22 mouse cellular contexts compared by ENCODE assay signal in the genomic region with DNA sequence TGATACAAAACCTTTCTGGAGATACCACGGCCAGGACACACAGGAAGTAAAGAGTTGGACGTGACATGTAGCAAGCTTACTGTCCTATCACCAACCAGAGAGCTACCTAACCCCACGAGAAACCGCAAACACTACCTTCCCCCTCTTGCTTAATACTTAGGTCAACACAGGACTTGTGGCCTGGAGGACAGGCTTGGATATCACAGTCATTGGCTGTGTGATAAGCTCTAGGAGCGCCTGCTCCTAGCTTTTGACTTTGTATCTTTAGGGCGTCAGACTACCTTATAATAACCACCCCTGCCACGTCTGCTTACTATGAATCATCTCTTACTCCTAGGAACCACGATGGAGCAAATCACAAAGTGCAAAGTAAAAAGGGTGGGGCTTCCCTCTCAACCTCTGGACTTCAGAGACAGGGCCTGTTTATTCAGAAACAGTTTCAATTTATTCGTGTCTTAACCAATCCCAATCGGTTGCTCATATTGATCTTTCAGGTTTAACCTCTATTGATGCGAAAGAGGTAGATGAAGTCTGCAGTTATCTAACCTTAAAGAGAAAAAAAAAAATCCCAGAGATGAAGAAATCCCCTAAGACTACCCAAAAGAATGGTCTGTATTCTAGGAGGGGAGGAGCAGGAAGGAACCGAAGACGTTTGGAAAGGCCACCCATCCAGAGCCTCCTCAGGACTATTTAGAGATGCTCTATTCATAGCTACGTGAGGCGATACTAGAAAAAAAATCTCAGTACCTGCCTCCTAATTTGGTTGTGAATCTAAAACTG. TPM values are rescaled to one million over a fixed set of nuclear protein-coding genes. Genes with fewer than 3 reads are reported as not detected.
DNase-seq lines count a peak whose midpoint lies in the region; ATAC-seq and TF ChIP-seq lines count a peak whose summit lies in the region.
"Had no signal": no experiment of that assay in that cellular context is flagged by ENCODE, and none has a peak within 500 bp of the region (broad histone marks: within the 10 kb centered on the region; RNA-seq: fewer than 3 reads in every experiment).

No protein-coding gene starts in this region.

- WGBS in kidney, adult 2 months: 89% methylated on average over 15 of the region's 15 CpGs
- 55% methylated on average over 15 of the region's 15 CpGs for WGBS in liver, embryonic 12.5 days (ENCODE audit: insufficient replicate concordance)

- no peak overlapping the region for H3K27ac ChIP-seq in kidney, adult 2 months (ENCODE audit: insufficient read depth, low read depth, low read length)
- H3K27ac ChIP-seq in liver, embryonic 12.5 days: 0 out of 2 replicates have a peak overlapping the region, but pooled peaks have one; percentile 27
- H3K27ac ChIP-seq: embryonic facial prominence, embryonic 13.5 days; hindbrain, embryonic 15.5 days; midbrain, embryonic 10.5 days; neural tube, embryonic 13.5 days had no signal

- DNase-seq in kidney, adult 2 months: peak; percentile 23
- DNase-seq in kidney, postnatal 25 days: no peak
- no peak for DNase-seq in urinary bladder, postnatal 25 days (ENCODE audit: low spot score)
- DNase-seq in cerebellum, postnatal 36 days: no peak
- DNase-seq: adrenal gland, postnatal 25 days; B cell, adult 2 months; cerebellum, adult 8-10 months; gastrocnemius, postnatal 36 days; heart, postnatal 14 days; kidney, adult 9 months; kidney, postnatal 4 days; lung, postnatal 10 days had no signal

- H3K27me3 ChIP-seq in kidney, adult 2 months (replicated peaks; ENCODE audit: control insufficient read depth, insufficient read depth, low read length): no peaks in the 10 kb centered on the region
- H3K27me3 ChIP-seq in liver, embryonic 12.5 days (replicated peaks): no peaks in the 10 kb centered on the region
- H3K27me3 ChIP-seq: embryonic facial prominence, embryonic 13.5 days; hindbrain, embryonic 15.5 days; neural tube, embryonic 13.5 days; Patski had no signal

- peak; percentile 70 for ATAC-seq in liver, embryonic 12.5 days
- ATAC-seq in megakaryocyte-erythroid progenitor cell, adult 5-6 weeks (replicated peaks; ENCODE audit: low FRiP score, low TSS enrichment, poor library complexity, severe bottlenecking): peak; percentile 47
- ATAC-seq in CD4-positive, CD25-positive, alpha-beta regulatory T cell, adult 4 months: no peak
- ATAC-seq: activated CD4-positive, CD25-positive, alpha-beta regulatory T cell, adult 4 months; Patski had no signal

- TF ChIP-seq CTCF in kidney, adult 2 months (conservative IDR thresholded peaks at IDR 0.05; ENCODE audit: insufficient read depth, insufficient read length, low read depth, low read length): no peak

- no peaks in the 10 kb centered on the region for H3K9me3 ChIP-seq in liver, embryonic 12.5 days (replicated peaks)
- H3K9me3 ChIP-seq: embryonic facial prominence, embryonic 13.5 days; hindbrain, embryonic 15.5 days; midbrain, embryonic 10.5 days; neural tube, embryonic 13.5 days had no signal

- no peak for TF ChIP-seq POLR2A in kidney, adult 2 months (IDR thresholded peaks at IDR 0.05; ENCODE audit: low read depth, low read length)

- no peak overlapping the region for H3K4me3 ChIP-seq in kidney, adult 2 months (ENCODE audit: insufficient read depth, low read depth, low read length)
- no peak overlapping the region for H3K4me3 ChIP-seq in liver, embryonic 12.5 days
- H3K4me3 ChIP-seq: embryonic facial prominence, embryonic 13.5 days; hindbrain, embryonic 15.5 days; midbrain, embryonic 10.5 days; neural tube, embryonic 13.5 days had no signal

- no peak overlapping the region for H3K9ac ChIP-seq in liver, embryonic 12.5 days
- H3K9ac ChIP-seq: embryonic facial prominence, embryonic 13.5 days; hindbrain, embryonic 15.5 days; neural tube, embryonic 13.5 days had no signal

- H3K4me1 ChIP-seq in kidney, adult 2 months (ENCODE audit: control insufficient read depth, insufficient read depth, low read length): peaks cover 3% of the 10 kb centered on the region; the same call in 1 of the 2 replicates
- H3K4me1 ChIP-seq in liver, embryonic 12.5 days: peaks cover 44% of the 10 kb centered on the region
- H3K4me1 ChIP-seq: hindbrain, embryonic 15.5 days; neural tube, embryonic 13.5 days had no signal

- H3K36me3 ChIP-seq in kidney, adult 2 months (ENCODE audit: control insufficient read depth, insufficient read depth, low read length): no peaks in the 10 kb centered on the region
- peaks cover 22% of the 10 kb centered on the region for H3K36me3 ChIP-seq in liver, embryonic 12.5 days

- no peak overlapping the region for H3K4me2 ChIP-seq in liver, embryonic 12.5 days
- H3K4me2 ChIP-seq: embryonic facial prominence, embryonic 13.5 days; heart, embryonic 11.5 days; hindbrain, embryonic 15.5 days; neural tube, embryonic 13.5 days had no signal

RNA-seq across cellular contexts. Expression of gene Fam3c, which starts 16.1 kb away (rescaled TPM):
- 2.3 and 5.3 TPM in 2 replicates for polyA plus RNA-seq in kidney, adult 2 months (2012; rRNA removed)
- polyA plus RNA-seq in liver, embryonic 12.5 days (2016; fragmentation: Nextera tagmentation; extraction: Ambion mirVana): 22.1 and 22.4 TPM in 2 replicates
- 12.6 and 18.4 TPM in 2 replicates for total RNA-seq in megakaryocyte-erythroid progenitor cell, adult 5-6 weeks (2014; fragmentation: Nextera tagmentation)
- 49.3 and 75.9 TPM in 2 replicates for total RNA-seq in megakaryocyte-erythroid progenitor cell, adult 5-6 weeks (2017)
- 100 to 1,000 TPM in 1 of 2 experiments, 10 to 100 TPM in 1; 99.1 to 129 TPM for polyA plus RNA-seq in CD4-positive, CD25-positive, alpha-beta regulatory T cell, adult 4 months (2017; shearing (Covaris generic))

RNA-seq across cellular contexts. Expression of gene Wnt16, which starts 51.9 kb away (rescaled TPM):
- polyA plus RNA-seq in kidney, adult 2 months (2012; rRNA removed): 1.4 TPM in 2 replicates
- polyA plus RNA-seq in liver, embryonic 12.5 days (2016; fragmentation: Nextera tagmentation; extraction: Ambion mirVana): 0.07 and 0.26 TPM in 2 replicates
- total RNA-seq in megakaryocyte-erythroid progenitor cell, adult 5-6 weeks (2014; fragmentation: Nextera tagmentation): not detected in 2 replicates
- total RNA-seq in megakaryocyte-erythroid progenitor cell, adult 5-6 weeks (2017): not detected in 2 replicates
- under 1 TPM; 0.12 to 0.66 TPM for polyA plus RNA-seq in CD4-positive, CD25-positive, alpha-beta regulatory T cell, adult 4 months (2017; shearing (Covaris generic))
- total RNA-seq: adrenal gland, postnatal 25 days had no signal
- polyA plus RNA-seq: Patski had no signal
